Mouse (Mus musculus) lung, postnatal 0 days (tissue): ENCODE data around the gene Rab37. TPM values are rescaled to one million over a fixed set of nuclear protein-coding genes. Genes with fewer than 3 reads are reported as not detected.
A peak's percentile ranks its signal among the peaks of the same experiment; 100 is the strongest.

ENCODE experiments used
- ATAC-seq: fragments of 200-750 bp; cut with Nextera tagmentation; 2 replicates; pipeline ENCODE4 v1.8.0; 2017; ENCODE audit warnings: moderate library complexity
- DNase-seq: peaks from one replicate; pipeline ENCODE4 v3.0.0-alpha.2; 2016; ENCODE audit warnings: low spot score
- H3K27ac ChIP-seq: fragments of 300-500 bp; sonication (generic); 2 replicates; pipeline ENCODE4 v1.5.1; 2014; ENCODE audit warnings: antibody characterized with exemption, mild to moderate bottlenecking, low read length, mixed read lengths
- H3K27me3 ChIP-seq: fragments of 300-500 bp; sonication (generic); replicated peaks from 2 replicates; pipeline ENCODE4 v1.6.1; 2014; ENCODE audit warnings: low read length, mixed read lengths; ENCODE audit not compliant: insufficient read depth
- H3K36me3 ChIP-seq: fragments of 300-500 bp; sonication (generic); 2 replicates; pipeline ENCODE4 v1.6.1; 2014; ENCODE audit warnings: low read length, mixed read lengths; ENCODE audit not compliant: insufficient read depth
- H3K4me1 ChIP-seq: fragments of 300-500 bp; sonication (generic); 2 replicates; pipeline ENCODE4 v1.6.1; 2014; ENCODE audit warnings: antibody characterized with exemption, low read depth, low read length, mixed read lengths; ENCODE audit not compliant: insufficient read depth
- H3K4me2 ChIP-seq: fragments of 300-500 bp; sonication (generic); replicated peaks from 2 replicates; pipeline ENCODE4 v1.6.1; 2014; ENCODE audit warnings: low read depth, mild to moderate bottlenecking, low read length, moderate library complexity, mixed read lengths
- H3K4me3 ChIP-seq: fragments of 300-500 bp; sonication (generic); 2 replicates; pipeline ENCODE4 v1.5.1; 2014; ENCODE audit warnings: low read depth, low read length
- H3K9ac ChIP-seq: fragments of 300-500 bp; sonication (generic); replicated peaks from 2 replicates; pipeline ENCODE4 v1.6.1; 2014; ENCODE audit warnings: low read depth, mild to moderate bottlenecking
- H3K9me3 ChIP-seq: fragments of 300-500 bp; sonication (generic); 2 replicates; pipeline ENCODE4 v1.6.1; 2016; ENCODE audit warnings: low read length, mixed read lengths
- CTCF ChIP-seq: IDR thresholded peaks from 2 replicates; pipeline ENCODE4 v1.5.1; 2016; ENCODE audit warnings: antibody characterized with exemption, mild to moderate bottlenecking
- EP300 ChIP-seq: IDR thresholded peaks from 2 replicates; pipeline ENCODE4 v1.6.1; 2016; ENCODE audit warnings: antibody characterized with exemption, mild to moderate bottlenecking, control low read depth
- WGBS: fragments of 180-500 bp; shearing (Covaris S2); extraction: QIAGEN DNeasy Blood & Tissue Kit; methylation state at CpG from one replicate; pipeline ENCODE4 v1.1.7; 2014; 5-methylcytosine and 5-hydroxymethylcytosine counted together
- polyA plus RNA-seq: library from polyadenylated mRNA; unstranded; fragments of >200 nt; fragmentation: Nextera tagmentation; extraction: Ambion mirVana; gene quantifications from 2 replicates; pipeline ENCODE4 v1.2.1, GENCODE M21; 2015

Rab37 gene
- polyA plus RNA-seq, 1 experiment from 2014 or later = 0.85 TPM

GRCm38 (mm10) chr11:115058701-115059100 is 32.5 kb upstream of the Rab37 start:
- Histone ChIP-seq H3K4me3 (no peak overlapping the region), H3K9me3 (no peaks in the 10 kb centered on the region), H3K36me3 (no peaks in the 10 kb centered on the region), H3K4me2 (no peak overlapping the region), H3K9ac (no peak overlapping the region), H3K4me1 (no peaks in the 10 kb centered on the region), H3K27me3 (no peaks in the 10 kb centered on the region), H3K27ac (no peak overlapping the region)
- no peak for TF ChIP-seq CTCF
- no peak for TF ChIP-seq EP300
- 67% methylated on average over 4 of the region's 4 CpGs for WGBS
- ATAC-seq = no peak
- DNase-seq = no peak

GRCm38 (mm10) chr11:115059797-115060196 is 31.4 kb upstream of the Rab37 start:
- Histone ChIP-seq H3K9me3 (no peaks in the 10 kb centered on the region), H3K4me2 (no peak overlapping the region), H3K4me3 (no peak overlapping the region), H3K27me3 (no peaks in the 10 kb centered on the region), H3K27ac (no peak overlapping the region), H3K9ac (no peak overlapping the region), H3K36me3 (no peaks in the 10 kb centered on the region), H3K4me1 (no peaks in the 10 kb centered on the region)
- WGBS = 64% methylated on average over 2 of the region's 2 CpGs
- TF ChIP-seq CTCF = no peak
- no peak for TF ChIP-seq EP300
- no peak for ATAC-seq
- peak; percentile 20 for DNase-seq

DNA sequence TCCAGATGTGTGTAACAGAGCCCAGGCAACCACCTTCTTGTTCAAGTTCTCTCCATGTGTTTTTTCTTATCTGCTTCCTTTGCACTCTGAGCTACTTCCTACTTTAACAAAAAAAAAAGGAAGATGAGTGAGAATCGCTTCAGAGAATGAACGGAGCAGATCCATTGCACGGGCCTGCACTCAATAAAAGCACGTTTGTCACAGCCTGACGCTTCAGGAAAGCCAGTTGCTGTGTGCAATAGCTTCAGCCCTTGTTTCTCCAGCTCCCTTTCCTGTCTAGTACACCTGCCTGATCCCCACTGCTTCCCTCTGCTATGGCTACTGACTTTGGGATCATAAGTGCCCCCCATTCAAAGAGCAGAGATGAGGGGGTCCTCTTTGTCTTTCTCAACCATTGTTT is 29.2 kb upstream of the Rab37 start, which contains the start of gene Cd300e:
Gene Cd300e, minus strand, starts transcription at position 101 of the 400 bp plus-strand sequence.
- ATAC-seq = no peak
- Histone ChIP-seq H3K9me3 (no peaks in the 10 kb centered on the region), H3K4me3 (no peak within 1 kb of the TSS), H3K27me3 (no peaks in the 10 kb centered on the region), H3K4me2 (no peak within 1 kb of the TSS), H3K9ac (no peak within 1 kb of the TSS), H3K4me1 (no peaks in the 10 kb centered on the region), H3K36me3 (no peaks in the 10 kb centered on the region), H3K27ac (no peak within 1 kb of the TSS)
- DNase-seq = no peak
- WGBS = 24% methylated on average over 5 of the region's 5 CpGs
- TF ChIP-seq EP300 (no peak), CTCF (no peak)

GRCm38 (mm10) chr11:115066768-115067167 is 24.5 kb upstream of the Rab37 start:
- H3K27me3 ChIP-seq = no peaks in the 10 kb centered on the region
- no peak overlapping the region for H3K9ac ChIP-seq
- TF ChIP-seq EP300 (no peak), CTCF (peak; percentile 2; the same call in 1 of the 2 replicates)
- H3K9me3 ChIP-seq = no peaks in the 10 kb centered on the region
- H3K27ac ChIP-seq = no peak overlapping the region
- WGBS = 55% methylated on average over 6 of the region's 6 CpGs
- DNase-seq (peak; percentile 8), ATAC-seq (no peak)
- H3K36me3 ChIP-seq = no peaks in the 10 kb centered on the region
- 0 out of 2 replicates have a peak, but pooled peaks cover 3% of the 10 kb centered on the region for H3K4me1 ChIP-seq
- no peak overlapping the region for H3K4me3 ChIP-seq
- no peak overlapping the region for H3K4me2 ChIP-seq

GRCm38 (mm10) chr11:115071015-115071551 is 20.1 kb upstream of the Rab37 start:
- Histone ChIP-seq H3K4me1 (0 out of 2 replicates have a peak, but pooled peaks cover 3% of the 10 kb centered on the region), H3K4me3 (no peak overlapping the region), H3K9ac (no peak overlapping the region), H3K9me3 (no peaks in the 10 kb centered on the region), H3K36me3 (no peaks in the 10 kb centered on the region), H3K27ac (no peak overlapping the region), H3K4me2 (peak overlapping the region; percentile 28; the same call in 1 of the 2 replicates), H3K27me3 (no peaks in the 10 kb centered on the region)
- no peak for TF ChIP-seq EP300
- no peak for TF ChIP-seq CTCF
- DNase-seq (no peak), ATAC-seq (no peak)
- 4% methylated on average over 9 of the region's 9 CpGs for WGBS

DNA sequence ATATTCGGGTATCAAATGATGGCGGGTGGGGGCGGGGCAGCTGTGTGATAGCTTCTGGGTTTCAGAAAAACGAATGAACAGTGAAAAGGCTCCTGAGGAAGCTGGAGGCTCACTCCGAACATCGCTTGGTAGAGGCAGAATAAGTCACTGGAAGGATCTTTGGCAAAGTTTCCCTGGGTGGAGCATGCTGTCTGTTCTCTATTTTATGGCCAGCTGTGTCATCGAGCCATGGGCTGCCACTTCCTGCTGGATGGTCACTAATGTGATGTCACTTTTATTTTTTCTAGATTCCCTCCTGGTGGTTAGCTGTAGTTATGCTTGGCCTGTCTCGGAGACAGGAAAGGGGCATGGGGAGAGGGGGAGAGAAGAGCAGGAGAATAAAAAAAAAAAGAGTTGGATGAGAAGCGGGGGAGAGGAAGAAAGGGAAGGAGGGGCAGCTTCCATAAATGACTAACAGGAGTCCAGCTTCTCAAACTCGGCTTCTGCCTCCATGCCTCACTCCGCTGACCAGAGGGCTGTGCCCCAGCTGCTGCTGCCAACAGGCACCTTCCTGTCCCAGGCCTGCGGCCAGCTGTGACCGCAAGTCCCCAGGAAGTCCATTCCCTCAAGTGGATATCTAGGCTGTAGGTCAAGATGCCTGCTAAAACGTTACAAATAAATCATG is 19.5 kb upstream of the Rab37 start:
- Histone ChIP-seq H3K9ac (no peak overlapping the region), H3K27me3 (no peaks in the 10 kb centered on the region), H3K4me1 (0 out of 2 replicates have a peak, but pooled peaks cover 3% of the 10 kb centered on the region), H3K4me2 (peak overlapping the region; percentile 28), H3K4me3 (no peak overlapping the region), H3K36me3 (no peaks in the 10 kb centered on the region), H3K27ac (peak overlapping the region; percentile 27; the same call in 1 of the 2 replicates), H3K9me3 (no peaks in the 10 kb centered on the region)
- ATAC-seq (peak; percentile 85), DNase-seq (peak; percentile 86)
- TF ChIP-seq CTCF = peak; percentile 37
- TF ChIP-seq EP300 = no peak
- 7% methylated on average over 13 of the region's 14 CpGs for WGBS
